Mouse (Mus musculus) urinary bladder, postnatal 4 days (tissue): ENCODE measurements around the gene Igsf9.
A peak's percentile ranks its signal among the peaks of the same experiment; 100 is the strongest.

Experiments
- DNase-seq, 2 experiments: peaks; one replicate each; pipeline ENCODE4 v3.0.0; 2021 to 2022; ENCODE audit warnings: low spot score in 2 of 2

The Igsf9 gene

GRCm38 (mm10) chr1:172481540-172482280, at the start of gene Igsf9:
Gene Igsf9, plus strand, starts transcription at chr1:172481788.
- peak; percentile 89 to 93 for DNase-seq

DNA sequence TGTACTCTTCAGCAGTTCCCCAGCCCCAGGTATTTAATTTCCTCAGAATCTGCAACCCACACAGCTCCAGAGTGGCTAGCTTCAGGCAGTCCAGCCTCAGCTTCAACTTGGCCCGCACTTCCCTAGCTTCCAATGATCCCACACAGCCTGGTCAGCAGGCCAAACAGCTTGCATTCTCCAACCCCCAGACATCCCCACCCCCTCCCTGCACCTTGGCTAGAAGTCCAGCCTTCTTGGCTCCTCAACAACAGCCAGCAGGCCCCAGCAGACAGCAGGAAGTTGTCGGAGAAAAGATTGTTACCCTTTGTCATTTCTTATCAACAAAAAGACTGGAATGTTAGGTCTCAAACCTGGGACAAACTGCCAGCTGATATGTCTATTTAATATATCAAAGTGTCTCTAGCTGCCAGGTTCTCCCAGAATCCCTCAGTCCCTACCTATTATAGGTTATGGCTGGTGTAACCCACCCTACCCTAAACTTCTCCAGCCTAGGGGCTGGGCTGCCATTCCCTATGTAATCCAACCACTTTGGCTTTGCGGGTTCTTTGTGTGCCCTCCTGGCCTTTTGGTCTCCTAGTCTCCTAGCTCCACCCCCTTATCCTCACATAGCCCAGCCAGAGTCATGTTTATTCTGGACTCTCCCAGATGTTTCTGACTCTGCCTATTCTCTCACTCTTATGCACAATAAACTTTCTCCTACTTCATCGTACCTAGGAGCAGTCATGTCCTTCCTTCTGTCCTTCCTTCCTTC, 49.6 kb upstream of the Igsf9 start:
- DNase-seq: peak in 1 of 2 experiments; percentile 37

- no peak for DNase-seq
These were observed 49.0 kb upstream of the Igsf9 start for GRCm38 (mm10) chr1:172432587-172432955.

GRCm38 (mm10) chr1:172433012-172433850, 48.4 kb upstream of the Igsf9 start:
- DNase-seq: no peak

- DNase-seq: no peak
These were observed 47.8 kb upstream of the Igsf9 start for GRCm38 (mm10) chr1:172433851-172434165.

GRCm38 (mm10) chr1:172436785-172437184, 44.8 kb upstream of the Igsf9 start:
- no peak for DNase-seq

- DNase-seq: no peak
These were observed 43.0 kb upstream of the Igsf9 start for GRCm38 (mm10) chr1:172438621-172439020.

DNA sequence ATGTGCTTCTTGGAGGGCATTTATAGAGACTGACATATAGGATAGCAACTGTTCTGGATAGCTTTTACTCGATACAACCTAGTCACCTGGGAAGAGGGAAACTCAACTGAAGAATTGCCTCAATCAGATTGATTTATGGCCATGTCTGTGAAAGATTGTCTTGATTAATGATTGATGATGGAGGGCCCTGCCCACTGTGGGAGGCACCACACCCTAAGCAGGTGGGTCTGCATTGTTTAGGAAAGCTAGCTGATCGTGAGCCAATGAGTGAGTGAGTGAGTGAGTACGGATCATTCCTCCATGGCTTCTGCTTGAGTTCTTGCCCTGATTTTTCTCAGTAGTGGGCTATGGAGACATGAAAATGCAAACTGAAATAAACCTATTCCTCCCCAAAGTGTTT, 41.1 kb upstream of the Igsf9 start:
- no peak for DNase-seq

DNA sequence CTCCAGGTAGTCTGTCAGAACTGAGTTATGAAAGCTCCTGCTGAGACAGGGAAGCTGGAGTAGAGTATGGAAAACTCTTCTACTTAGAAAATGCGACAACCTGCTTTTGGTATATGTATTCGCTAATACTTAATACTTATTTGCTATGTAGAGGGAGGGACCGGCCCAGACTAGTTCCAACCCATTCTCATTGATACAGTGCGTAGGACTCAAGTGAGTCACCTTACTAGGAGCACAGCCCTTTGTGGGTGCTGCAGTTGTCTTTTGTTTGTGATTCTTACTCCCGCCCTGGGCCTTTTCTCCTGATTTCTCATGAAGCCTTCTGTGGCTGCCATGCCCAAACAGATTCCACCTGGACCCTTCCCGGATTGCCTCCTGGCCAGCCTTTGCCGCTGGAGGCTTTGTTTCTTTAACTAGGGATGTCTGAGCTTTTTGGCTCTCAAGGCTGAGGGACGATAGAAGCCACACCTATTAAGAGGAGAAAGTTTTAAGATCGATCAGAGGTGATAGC, 39.6 kb upstream of the Igsf9 start:
- DNase-seq: no peak

DNA sequence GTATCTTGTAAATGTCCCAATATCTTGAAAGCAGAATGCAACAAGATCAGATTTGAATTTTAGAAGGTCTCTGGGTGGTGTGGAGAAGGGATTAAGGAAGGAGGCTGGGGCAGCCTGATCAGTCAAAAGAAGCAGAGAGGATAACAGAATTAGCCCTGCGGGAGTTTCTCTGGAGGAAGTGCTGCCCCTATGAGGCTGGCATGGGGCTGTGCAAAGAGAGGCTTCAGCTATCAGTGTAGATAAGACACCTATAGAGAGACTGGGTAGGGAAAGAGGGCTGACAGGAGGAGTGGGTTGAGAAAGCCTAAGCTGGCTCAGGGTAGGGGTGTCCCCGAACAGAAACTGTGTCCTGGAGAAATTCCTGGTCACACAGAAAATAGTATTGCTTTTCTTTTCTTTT, 31.4 kb upstream of the Igsf9 start:
- DNase-seq: no peak

- no peak for DNase-seq
These were observed 30.6 kb upstream of the Igsf9 start for GRCm38 (mm10) chr1:172450848-172451470.

DNA sequence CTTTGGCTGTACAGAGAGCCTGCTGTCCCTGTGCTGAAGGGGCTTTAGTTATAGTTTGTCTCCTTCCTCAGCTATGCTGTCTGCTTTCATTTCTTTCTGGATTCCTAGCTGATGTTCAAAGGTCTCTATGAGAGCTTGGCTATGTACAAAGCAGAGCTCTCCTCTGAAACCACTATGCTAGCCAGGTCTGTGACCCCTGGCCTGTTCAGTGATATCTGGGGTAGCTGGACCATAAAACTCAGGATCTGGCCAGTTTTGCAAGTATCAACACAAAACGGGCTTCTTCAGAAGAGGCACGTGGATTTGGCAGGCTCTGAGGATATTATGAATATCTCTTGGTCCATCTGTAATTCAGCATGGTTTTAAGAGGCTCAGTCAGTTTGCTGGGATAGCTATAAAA, 28.7 kb upstream of the Igsf9 start:
- no peak for DNase-seq

- DNase-seq: no peak
These were observed 27.8 kb upstream of the Igsf9 start for GRCm38 (mm10) chr1:172453810-172454209.

DNA sequence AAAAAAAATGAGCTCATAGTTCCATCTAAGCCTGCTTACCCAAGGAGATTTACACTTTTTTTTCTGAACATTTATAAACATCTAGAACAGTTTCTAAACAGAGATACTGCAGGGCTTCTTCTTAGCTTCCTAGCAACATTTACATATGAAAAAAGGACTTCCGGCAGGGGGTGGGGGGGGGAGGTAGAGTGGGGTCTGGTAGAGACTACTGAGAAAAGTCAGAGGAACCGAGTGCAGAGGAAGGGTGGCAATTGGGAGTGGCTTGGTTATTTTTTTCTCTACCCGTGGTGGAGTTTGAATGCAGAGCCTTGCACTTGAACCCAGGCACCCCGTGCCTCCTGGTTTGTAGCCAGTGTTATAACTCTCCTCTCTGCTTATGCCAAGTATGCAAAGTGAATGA, 26.2 kb upstream of the Igsf9 start:
- DNase-seq: no peak

DNA sequence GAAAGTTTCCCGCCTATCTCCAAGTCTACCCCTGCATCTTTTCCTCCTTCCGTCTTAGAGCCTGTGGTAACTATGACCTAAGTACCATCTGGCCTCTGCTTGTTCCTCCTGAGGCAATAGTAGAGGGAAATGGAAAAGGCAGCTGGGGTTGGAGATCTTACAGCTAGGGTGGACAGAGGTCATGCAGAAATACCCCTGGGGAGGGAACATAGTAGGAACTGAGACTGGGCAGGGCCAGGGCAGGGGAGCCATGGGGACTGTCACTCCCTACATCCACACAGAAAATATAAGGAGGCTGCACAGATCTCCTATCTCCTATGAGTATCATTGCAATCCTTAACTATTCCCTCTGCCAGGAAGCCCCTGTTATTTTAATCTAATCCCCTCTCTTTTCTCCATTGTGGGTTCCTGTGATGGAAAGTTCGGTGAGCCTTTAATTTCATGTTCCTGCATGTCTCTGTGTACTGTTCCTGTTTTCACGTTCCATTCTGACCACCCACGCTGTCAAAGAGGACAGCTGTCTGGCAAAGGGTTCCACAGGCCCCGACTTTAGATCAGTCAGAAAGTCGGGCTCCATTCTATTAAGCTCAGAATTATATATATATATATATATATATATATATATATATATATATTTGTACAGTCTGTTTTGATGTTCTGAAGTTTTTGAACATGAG, 25.4 kb upstream of the Igsf9 start:
- no peak for DNase-seq

GRCm38 (mm10) chr1:172457196-172457595, 24.4 kb upstream of the Igsf9 start:
- DNase-seq: no peak

DNA sequence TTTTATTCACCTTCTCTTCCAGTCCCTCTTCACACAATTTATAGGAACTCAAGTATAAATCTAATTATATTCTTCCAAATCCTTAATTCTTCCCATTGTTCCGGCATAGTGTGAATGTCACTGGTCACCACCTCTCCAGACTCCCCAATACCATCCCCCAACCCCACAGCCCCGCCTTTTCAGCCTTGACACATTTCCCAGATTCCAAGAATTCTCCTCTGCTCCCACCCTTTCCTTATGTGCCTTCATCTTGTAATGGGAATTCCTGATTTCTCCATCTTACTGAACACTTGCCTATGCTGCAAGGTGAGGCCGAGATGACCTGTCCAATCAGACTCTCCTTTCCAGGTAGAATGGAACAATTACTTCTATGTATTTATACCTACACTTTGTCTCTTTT, 23.5 kb upstream of the Igsf9 start:
- no peak for DNase-seq

DNA sequence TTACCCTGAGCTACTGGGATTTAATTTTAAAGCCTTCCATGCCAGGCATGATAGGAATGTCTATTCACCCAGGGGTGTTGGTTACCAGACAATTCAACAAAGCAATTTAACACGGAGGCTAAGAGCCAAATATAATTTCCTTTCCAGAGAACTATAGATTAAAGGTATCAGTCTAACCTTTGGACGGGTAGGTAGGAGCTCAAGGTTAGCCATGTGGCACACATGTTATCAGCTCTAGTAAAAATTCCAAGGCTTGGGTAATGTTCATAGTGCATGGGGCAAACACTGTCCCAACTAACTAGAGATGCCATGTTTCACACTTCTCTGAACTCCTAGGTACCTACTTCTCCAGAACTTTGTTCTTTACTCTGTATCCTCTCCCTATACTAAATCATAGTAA, 20.0 kb upstream of the Igsf9 start:
- no peak for DNase-seq

DNA sequence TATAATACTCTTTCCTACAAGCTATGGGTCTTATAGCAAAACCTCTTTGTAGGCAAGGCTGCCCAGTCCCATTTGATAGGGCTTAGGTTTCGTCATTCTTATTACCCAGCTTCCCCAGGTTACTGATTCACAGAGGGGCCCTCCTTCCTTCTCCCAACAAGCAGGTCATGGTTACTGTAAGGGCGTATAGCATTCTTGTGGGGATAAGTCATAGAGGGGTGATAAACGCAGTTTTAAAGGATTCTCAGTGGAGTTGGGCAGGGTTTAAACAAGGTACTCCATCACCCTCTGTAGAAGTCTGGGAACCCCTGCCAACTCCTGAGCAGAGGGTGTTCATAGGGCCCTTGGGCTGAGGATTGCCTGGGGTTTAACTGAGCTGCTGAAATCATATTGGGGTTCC, 19.1 kb upstream of the Igsf9 start:
- DNase-seq: no peak

GRCm38 (mm10) chr1:172463387-172464333, 17.9 kb upstream of the Igsf9 start:
- no peak for DNase-seq
